Mouse (Mus musculus) liver, postnatal 0 days (tissue): ENCODE measurements around the gene Dnmt1. TPM values are rescaled to one million over a fixed set of nuclear protein-coding genes. Genes with fewer than 3 reads are reported as not detected.

Source experiments
- ATAC-seq: fragments of 200-750 bp; cut with Nextera tagmentation; 2 replicates; pipeline ENCODE4 v1.8.0; 2017; ENCODE audit warnings: mild to moderate bottlenecking, moderate library complexity
- DNase-seq: peaks from one replicate; pipeline ENCODE4 v3.0.0-alpha.2; 2016
- H3K27ac ChIP-seq: fragments of 300-500 bp; sonication (generic); 2 replicates; pipeline ENCODE4 v1.5.1; 2014; ENCODE audit warnings: antibody characterized with exemption, moderate library complexity, mild to moderate bottlenecking, low read depth
- H3K27me3 ChIP-seq: fragments of 300-500 bp; sonication (generic); 2 replicates; pipeline ENCODE4 v1.6.1; 2014; ENCODE audit warnings: low read length, control low read depth, mixed read lengths; ENCODE audit not compliant: insufficient read depth
- H3K36me3 ChIP-seq: fragments of 300-500 bp; sonication (generic); replicated peaks from 2 replicates; pipeline ENCODE4 v1.6.1; 2014; ENCODE audit warnings: mild to moderate bottlenecking, control low read depth, low read length, moderate library complexity, mixed read lengths; ENCODE audit not compliant: insufficient read depth
- H3K4me1 ChIP-seq: fragments of 300-500 bp; sonication (generic); 2 replicates; pipeline ENCODE4 v1.6.1; 2014; ENCODE audit warnings: antibody characterized with exemption, mild to moderate bottlenecking, control low read depth; ENCODE audit not compliant: insufficient read depth
- H3K4me2 ChIP-seq: fragments of 300-500 bp; sonication (generic); 2 replicates; pipeline ENCODE4 v1.6.1; 2014; ENCODE audit warnings: low read depth, mild to moderate bottlenecking, low read length, moderate library complexity, mixed read lengths
- H3K4me3 ChIP-seq: fragments of 300-500 bp; sonication (generic); 2 replicates; pipeline ENCODE4 v1.5.1; 2014; ENCODE audit warnings: low read depth, low read length
- H3K9ac ChIP-seq: fragments of 300-500 bp; sonication (generic); replicated peaks from 2 replicates; pipeline ENCODE4 v1.6.1; 2014; ENCODE audit warnings: mild to moderate bottlenecking, moderate library complexity
- H3K9me3 ChIP-seq: fragments of 300-500 bp; sonication (generic); 2 replicates; pipeline ENCODE4 v1.6.1; 2016; ENCODE audit warnings: mild to moderate bottlenecking, control low read depth, low read length, mixed read lengths
- CTCF ChIP-seq: sonication (generic); IDR thresholded peaks from 2 replicates; pipeline ENCODE4 v1.5.1; 2016; ENCODE audit warnings: antibody characterized with exemption, low read depth
- EP300 ChIP-seq: IDR thresholded peaks from 2 replicates; pipeline ENCODE4 v1.6.1; 2016; ENCODE audit warnings: antibody characterized with exemption, low read depth, mild to moderate bottlenecking
- WGBS: fragments of 180-500 bp; shearing (Covaris S2); extraction: QIAGEN DNeasy Blood & Tissue Kit; methylation state at CpG from one replicate; pipeline ENCODE4 v1.1.7; 2014; ENCODE audit not compliant: insufficient replicate concordance; 5-methylcytosine and 5-hydroxymethylcytosine counted together
- microRNA-seq: library from miRNA; unstranded; fragments of <30 nt; microRNA quantifications from one replicate; pipeline ENCODE4, GENCODE M21; 2016
- polyA plus RNA-seq: library from polyadenylated mRNA; unstranded; fragments of >200 nt; fragmentation: Nextera tagmentation; extraction: Ambion mirVana; gene quantifications from 2 replicates; pipeline ENCODE4 v1.2.1, GENCODE M21; 2015

Gene Dnmt1
- polyA plus RNA-seq, 1 experiment from 2014 or later: 24.5 TPM

- Histone ChIP-seq H3K27me3 (no peaks in the 10 kb centered on the region), H3K4me3 (no peak overlapping the region), H3K4me1 (0 out of 2 replicates have a peak, but pooled peaks cover 3% of the 10 kb centered on the region), H3K27ac (peak overlapping the region; percentile 55; the same call in 1 of the 2 replicates), H3K9me3 (no peaks in the 10 kb centered on the region), H3K9ac (no peak overlapping the region), H3K4me2 (no peak overlapping the region), H3K36me3 (peaks cover 9% of the 10 kb centered on the region; the same call in 1 of the 2 replicates)
- WGBS: 59% methylated on average over 3 of the region's 3 CpGs
- ATAC-seq (0 out of 2 replicates have a peak, but pooled peaks have one; percentile 24), DNase-seq (no peak)
- no peak for TF ChIP-seq EP300
- TF ChIP-seq CTCF: no peak
These were observed 92.8 kb downstream of the Dnmt1 start for GRCm38 (mm10) chr9:20866879-20867278.

GRCm38 (mm10) chr9:20862225-20862624, 97.5 kb downstream of the Dnmt1 start:
- Histone ChIP-seq H3K4me3 (no peak overlapping the region), H3K27ac (0 out of 2 replicates have a peak overlapping the region, but pooled peaks have one; percentile 4), H3K9me3 (no peaks in the 10 kb centered on the region), H3K4me1 (no peaks in the 10 kb centered on the region), H3K27me3 (no peaks in the 10 kb centered on the region), H3K36me3 (no peaks in the 10 kb centered on the region), H3K4me2 (no peak overlapping the region), H3K9ac (no peak overlapping the region)
- 31% methylated on average over 4 of the region's 4 CpGs for whole genome bisulfite sequencing
- no peak for DNase-seq
- no peak for TF ChIP-seq CTCF
- no peak for TF ChIP-seq EP300
- peak; percentile 48; the same call in 1 of the 2 replicates for ATAC-seq

- Histone ChIP-seq H3K4me3 (no peak overlapping the region), H3K9me3 (no peaks in the 10 kb centered on the region), H3K27me3 (no peaks in the 10 kb centered on the region), H3K9ac (no peak overlapping the region), H3K36me3 (no peaks in the 10 kb centered on the region), H3K27ac (0 out of 2 replicates have a peak overlapping the region, but pooled peaks have one; percentile 4), H3K4me2 (no peak overlapping the region), H3K4me1 (no peaks in the 10 kb centered on the region)
- TF ChIP-seq CTCF (peak; percentile 73), EP300 (no peak)
- ATAC-seq: no peak
- peak; percentile 58 for DNase-seq
- whole genome bisulfite sequencing: 13% methylated on average over 4 of the region's 4 CpGs
These were observed 97.9 kb downstream of the Dnmt1 start for GRCm38 (mm10) chr9:20861821-20862220.

GRCm38 (mm10) chr9:20859926-20860325, 99.8 kb downstream of the Dnmt1 start:
- TF ChIP-seq EP300 (no peak), CTCF (peak; percentile 21; the same call in 1 of the 2 replicates)
- Histone ChIP-seq H3K27me3 (no peaks in the 10 kb centered on the region), H3K36me3 (no peaks in the 10 kb centered on the region), H3K9ac (no peak overlapping the region), H3K4me3 (no peak overlapping the region), H3K27ac (no peak overlapping the region), H3K4me2 (no peak overlapping the region), H3K4me1 (no peaks in the 10 kb centered on the region), H3K9me3 (no peaks in the 10 kb centered on the region)
- ATAC-seq (no peak), DNase-seq (no peak)
- 36% methylated on average over 6 of the region's 6 CpGs for WGBS

Small RNA genes lying within 50 kb of the gene (microRNA-seq; reads per million reads assigned to microRNA genes)
- not detected for gene Mir7081

Other genes starting within 250 kb of the Dnmt1 start
- 0.20 and 0.34 TPM in 2 replicates for gene Olfm2, start 213.5 kb downstream of the Dnmt1 start, polyA plus RNA-seq
- gene Col5a3, start 144.8 kb downstream of the Dnmt1 start, polyA plus RNA-seq: 0.83 and 1.0 TPM in 2 replicates
- not detected in 2 replicates for gene Rdh8, start 141.4 kb downstream of the Dnmt1 start, polyA plus RNA-seq
- 3.5 and 5.4 TPM in 2 replicates for gene A230050P20Rik, start 91.2 kb downstream of the Dnmt1 start, polyA plus RNA-seq
- 16.6 TPM in 2 replicates for gene Angptl6, start 80.2 kb downstream of the Dnmt1 start, polyA plus RNA-seq
- gene Ppan, start 71.7 kb downstream of the Dnmt1 start, polyA plus RNA-seq: 32.4 and 32.5 TPM in 2 replicates
- gene Eif3g, start 61.3 kb downstream of the Dnmt1 start, polyA plus RNA-seq: 128 and 129 TPM in 2 replicates
- 2.4 and 3.1 TPM in 2 replicates for gene S1pr2, start 16.9 kb upstream of the Dnmt1 start, polyA plus RNA-seq
- 54.6 and 55.0 TPM in 2 replicates for gene Mrpl4, start 42.9 kb upstream of the Dnmt1 start, polyA plus RNA-seq
- 12.7 and 13.6 TPM in 2 replicates for gene Icam1, start 56.1 kb upstream of the Dnmt1 start, polyA plus RNA-seq
- 57.7 and 58.5 TPM in 2 replicates for gene Icam4, start 69.5 kb upstream of the Dnmt1 start, polyA plus RNA-seq
- 0.05 and 0.08 TPM in 2 replicates for gene Icam5, start 72.2 kb upstream of the Dnmt1 start, polyA plus RNA-seq
- gene Zglp1, start 107.2 kb upstream of the Dnmt1 start, polyA plus RNA-seq: 0.51 TPM in 1 of 2 replicates, not detected in the other
- gene Gm49373, start 113.2 kb upstream of the Dnmt1 start, polyA plus RNA-seq: 0.06 and 0.11 TPM in 2 replicates
- gene Fdx1l, start 113.7 kb upstream of the Dnmt1 start, polyA plus RNA-seq: 26.7 and 29.9 TPM in 2 replicates
- 0.40 and 0.61 TPM in 2 replicates for gene Gm38431, start 132.1 kb upstream of the Dnmt1 start, polyA plus RNA-seq
- 8.3 and 9.5 TPM in 2 replicates for gene Raver1, start 132.1 kb upstream of the Dnmt1 start, polyA plus RNA-seq
- gene Tyk2, start 171.4 kb upstream of the Dnmt1 start, polyA plus RNA-seq: 4.5 and 5.4 TPM in 2 replicates
- gene Cdc37, start 190.1 kb upstream of the Dnmt1 start, polyA plus RNA-seq: 81.1 and 84.1 TPM in 2 replicates
- 1.4 and 1.5 TPM in 2 replicates for gene Pde4a, start 205.8 kb upstream of the Dnmt1 start, polyA plus RNA-seq